Mouse (Mus musculus) neural tube, embryonic 14.5 days (tissue): ENCODE results near the gene Slc17a6. TPM values are rescaled to one million over a fixed set of nuclear protein-coding genes. Genes with fewer than 3 reads are reported as not detected.

Source experiments
- ATAC-seq: fragments of 200-750 bp; cut with Nextera tagmentation; 2 replicates; pipeline ENCODE4 v1.8.0; 2017; ENCODE audit warnings: low read depth, mild to moderate bottlenecking, moderate TSS enrichment, moderate library complexity
- H3K27ac ChIP-seq: fragments of 300-500 bp; sonication (generic); 2 replicates; pipeline ENCODE4 v1.5.1; 2014; ENCODE audit warnings: low read depth, mild to moderate bottlenecking, control low read depth, low read length, moderate library complexity, mixed read lengths
- H3K27me3 ChIP-seq: fragments of 300-500 bp; sonication (generic); 2 replicates; pipeline ENCODE4 v1.6.1; 2014; ENCODE audit warnings: low read length; ENCODE audit not compliant: control insufficient read depth, insufficient read depth
- H3K36me3 ChIP-seq: fragments of 300-500 bp; sonication (generic); 2 replicates; pipeline ENCODE4 v1.6.1; 2014; ENCODE audit warnings: low read length, mixed read lengths; ENCODE audit not compliant: control insufficient read depth, insufficient read depth
- H3K4me1 ChIP-seq: fragments of 300-500 bp; sonication (generic); 2 replicates; pipeline ENCODE4 v1.6.1; 2014; ENCODE audit warnings: low read length; ENCODE audit not compliant: control insufficient read depth, insufficient read depth
- H3K4me2 ChIP-seq: fragments of 300-500 bp; sonication (generic); 2 replicates; pipeline ENCODE4 v1.6.1; 2014; ENCODE audit warnings: mild to moderate bottlenecking, low read depth, low read length, control low read depth
- H3K4me3 ChIP-seq: fragments of 300-500 bp; sonication (generic); 2 replicates; pipeline ENCODE4 v1.5.1; 2014; ENCODE audit warnings: low read depth, low read length, control low read depth, mixed read lengths
- H3K9ac ChIP-seq: fragments of 300-500 bp; sonication (generic); replicated peaks from 2 replicates; pipeline ENCODE4 v1.6.1; 2014; ENCODE audit warnings: low read depth, mild to moderate bottlenecking, control low read depth, low read length, mixed read lengths
- H3K9me3 ChIP-seq: fragments of 300-500 bp; sonication (generic); 2 replicates; pipeline ENCODE4 v1.6.1; 2016; ENCODE audit warnings: low read length; ENCODE audit not compliant: control insufficient read depth
- WGBS: fragments of 180-500 bp; shearing (Covaris S2); extraction: QIAGEN DNeasy Blood & Tissue Kit; methylation state at CpG from one replicate; pipeline ENCODE4 v1.1.7; 2014; 5-methylcytosine and 5-hydroxymethylcytosine counted together
- polyA plus RNA-seq: library from polyadenylated mRNA; unstranded; fragments of >200 nt; fragmentation: Nextera tagmentation; extraction: Ambion mirVana; gene quantifications from 2 replicates; pipeline ENCODE4 v1.2.1, GENCODE M21; 2014

The Slc17a6 gene
- polyA plus RNA-seq, 1 experiment from 2014 or later = 139 TPM

DNA sequence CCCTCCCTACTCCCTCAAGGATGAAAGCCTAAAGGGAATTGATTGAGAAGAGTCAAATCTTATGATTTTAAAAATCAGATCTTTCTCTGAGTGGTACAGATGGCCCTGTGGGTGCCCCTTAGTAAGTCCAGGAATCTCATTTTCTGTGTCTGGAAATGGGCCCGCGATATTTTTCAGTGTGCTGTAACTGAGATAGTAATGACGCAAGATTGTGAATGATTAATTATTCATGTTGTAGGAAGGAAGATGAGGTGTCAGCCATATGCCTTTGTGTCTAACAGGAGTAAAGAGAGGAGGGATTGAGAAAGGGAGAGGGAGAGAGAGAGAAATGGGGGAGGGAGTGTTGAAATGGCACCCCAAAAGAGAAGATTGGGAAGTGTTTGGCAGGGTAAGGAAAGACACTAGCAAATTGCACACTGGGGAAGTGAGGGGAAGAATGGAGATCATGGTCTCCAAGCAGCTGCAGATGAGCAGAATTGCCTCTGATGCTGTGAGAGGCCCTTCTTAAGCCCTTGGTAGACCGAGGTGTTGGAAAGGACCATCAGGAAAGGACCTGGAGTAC, 2.6 kb downstream of the Slc17a6 start:
- ATAC-seq = peak; percentile 51
- H3K27ac ChIP-seq = peak overlapping the region; percentile 97
- peak overlapping the region; percentile 79 for H3K4me2 ChIP-seq
- no peaks in the 10 kb centered on the region for H3K9me3 ChIP-seq
- peak overlapping the region; percentile 89 for H3K9ac ChIP-seq
- no peaks in the 10 kb centered on the region for H3K36me3 ChIP-seq
- H3K4me1 ChIP-seq = no peaks in the 10 kb centered on the region
- WGBS = 2% methylated on average over 4 of the region's 4 CpGs
- H3K4me3 ChIP-seq = peak overlapping the region; percentile 48
- H3K27me3 ChIP-seq = peaks cover 8% of the 10 kb centered on the region

DNA sequence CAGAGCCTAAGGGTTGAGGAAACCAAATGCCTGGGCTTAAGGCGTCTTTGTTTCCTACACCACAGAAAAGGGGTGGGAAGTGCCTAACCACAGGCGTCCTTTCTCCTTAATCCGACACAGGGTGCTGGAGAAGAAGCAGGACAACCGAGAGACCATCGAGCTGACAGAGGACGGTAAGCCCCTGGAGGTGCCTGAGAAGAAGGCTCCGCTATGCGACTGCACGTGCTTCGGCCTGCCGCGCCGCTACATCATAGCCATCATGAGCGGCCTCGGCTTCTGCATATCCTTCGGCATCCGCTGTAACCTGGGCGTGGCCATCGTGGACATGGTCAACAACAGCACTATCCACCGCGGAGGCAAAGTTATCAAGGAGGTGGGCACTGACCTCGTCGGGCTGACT, 3.4 kb downstream of the Slc17a6 start:
- peak overlapping the region; percentile 97 for H3K27ac ChIP-seq
- peak overlapping the region; percentile 79 for H3K4me2 ChIP-seq
- peak overlapping the region; percentile 89 for H3K9ac ChIP-seq
- H3K9me3 ChIP-seq = no peaks in the 10 kb centered on the region
- peak overlapping the region; percentile 48 for H3K4me3 ChIP-seq
- peaks cover 8% of the 10 kb centered on the region for H3K27me3 ChIP-seq
- no peaks in the 10 kb centered on the region for H3K36me3 ChIP-seq
- under 1% methylated on average over 23 of the region's 23 CpGs for WGBS
- no peaks in the 10 kb centered on the region for H3K4me1 ChIP-seq
- 0 out of 2 replicates have a peak, but pooled peaks have one; percentile 1 for ATAC-seq

DNA sequence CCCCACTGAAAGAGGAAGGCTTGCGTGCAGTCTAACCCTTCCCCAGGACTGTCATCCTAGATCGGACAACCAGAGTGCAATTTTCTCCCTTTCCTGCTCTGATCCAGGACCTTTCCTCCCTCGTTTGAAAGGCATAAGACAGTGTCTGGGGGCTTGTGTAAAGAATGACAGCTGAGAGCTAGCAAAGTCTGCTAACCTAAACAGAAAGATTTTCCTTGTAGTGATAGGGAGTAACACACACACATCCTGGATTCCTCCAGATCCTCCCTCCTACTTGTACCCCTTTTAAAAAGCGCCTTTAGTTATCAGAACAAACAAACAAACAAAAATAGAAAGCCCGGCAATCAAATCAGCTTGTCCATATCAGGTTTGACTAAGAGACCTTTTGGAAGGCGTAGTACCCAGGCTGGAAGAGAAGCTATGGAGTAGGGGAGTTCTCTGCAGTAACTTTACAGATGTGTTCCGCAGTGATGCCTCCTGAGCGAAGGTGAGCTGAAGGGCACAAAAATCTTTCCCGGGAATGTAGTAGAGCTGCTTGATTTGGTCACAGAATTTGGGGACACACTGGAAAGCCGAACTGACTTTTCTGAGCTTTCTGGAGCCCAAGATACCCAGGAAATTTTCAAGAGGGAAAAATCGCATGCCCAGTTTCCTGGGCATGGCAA, 3.9 kb downstream of the Slc17a6 start:
- no peaks in the 10 kb centered on the region for H3K9me3 ChIP-seq
- peaks cover 8% of the 10 kb centered on the region for H3K27me3 ChIP-seq
- peak overlapping the region; percentile 97 for H3K27ac ChIP-seq
- ATAC-seq = no peak
- H3K36me3 ChIP-seq = no peaks in the 10 kb centered on the region
- peak overlapping the region; percentile 79 for H3K4me2 ChIP-seq
- peak overlapping the region; percentile 89 for H3K9ac ChIP-seq
- peak overlapping the region; percentile 48 for H3K4me3 ChIP-seq
- 2% methylated on average over 11 of the region's 11 CpGs for WGBS
- no peaks in the 10 kb centered on the region for H3K4me1 ChIP-seq

DNA sequence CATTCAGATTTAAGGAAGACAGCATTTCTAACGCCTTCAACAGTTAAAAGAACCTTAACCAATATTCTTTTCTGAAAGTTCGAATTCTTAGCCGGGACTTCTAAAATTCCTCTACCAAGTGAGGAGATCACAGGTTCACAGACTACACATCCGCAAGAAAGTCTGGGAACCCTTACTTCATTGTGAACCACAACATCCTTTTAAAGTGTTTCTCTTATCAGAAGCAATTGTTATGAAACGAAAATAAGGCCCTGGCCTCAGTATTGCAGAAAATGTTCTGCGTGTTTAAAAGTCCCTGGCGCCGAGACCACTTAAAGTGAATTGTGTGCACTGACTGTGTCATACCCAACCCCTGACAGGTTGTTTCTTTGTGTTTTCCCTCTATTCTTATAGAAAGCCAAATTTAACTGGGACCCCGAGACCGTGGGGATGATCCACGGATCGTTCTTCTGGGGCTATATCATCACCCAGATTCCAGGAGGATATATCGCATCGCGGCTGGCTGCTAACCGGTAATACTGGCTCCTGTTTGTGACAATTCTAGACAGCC, 4.7 kb downstream of the Slc17a6 start:
- no peaks in the 10 kb centered on the region for H3K4me1 ChIP-seq
- ATAC-seq = no peak
- H3K36me3 ChIP-seq = no peaks in the 10 kb centered on the region

DNA sequence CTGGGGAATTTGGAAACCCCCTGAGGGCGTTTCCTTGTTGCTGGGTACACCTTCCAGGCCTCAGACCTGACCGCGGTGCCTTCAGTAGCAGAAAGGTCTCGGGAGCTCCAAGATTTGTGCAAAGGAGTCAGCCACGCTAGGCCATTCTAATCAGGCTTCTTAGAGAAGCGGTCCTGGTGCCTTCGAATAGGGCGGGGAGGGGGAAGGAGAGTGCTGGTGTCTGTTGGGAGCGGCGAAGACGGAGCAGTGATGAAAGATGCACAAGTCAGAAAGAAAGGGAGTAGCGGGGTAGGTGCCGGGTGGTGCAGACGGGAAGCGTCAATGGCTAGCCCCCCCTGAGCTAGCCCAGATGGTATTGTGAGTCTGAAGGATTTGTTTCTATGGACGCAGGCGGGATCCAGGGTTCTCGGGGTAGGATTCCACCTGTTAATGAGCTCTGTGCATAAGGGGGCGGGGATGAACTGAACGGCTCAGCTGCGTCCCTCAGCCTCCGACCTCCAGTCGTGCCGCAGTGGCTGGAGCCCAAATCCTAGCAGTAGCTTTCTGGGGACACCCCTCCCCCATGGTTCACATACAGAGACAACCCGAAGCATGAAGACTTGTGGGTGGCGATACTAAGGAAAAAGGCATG, 5.3 kb downstream of the Slc17a6 start:
- no peaks in the 10 kb centered on the region for H3K36me3 ChIP-seq
- peak; percentile 59 for ATAC-seq
- peak overlapping the region; percentile 89 for H3K9ac ChIP-seq
- peaks cover 8% of the 10 kb centered on the region for H3K27me3 ChIP-seq
- H3K27ac ChIP-seq = peak overlapping the region; percentile 97
- no peaks in the 10 kb centered on the region for H3K4me1 ChIP-seq
- peak overlapping the region; percentile 48 for H3K4me3 ChIP-seq
- H3K9me3 ChIP-seq = no peaks in the 10 kb centered on the region
- peak overlapping the region; percentile 79 for H3K4me2 ChIP-seq
- under 1% methylated on average over 26 of the region's 26 CpGs for WGBS

More for the DNA sequence above, 4.7 kb downstream of the Slc17a6 start:
- Histone ChIP-seq H3K9me3 (no peaks in the 10 kb centered on the region), H3K9ac (peak overlapping the region; percentile 89), H3K4me3 (peak overlapping the region; percentile 48), H3K27me3 (peaks cover 8% of the 10 kb centered on the region), H3K4me2 (peak overlapping the region; percentile 79), H3K27ac (peak overlapping the region; percentile 97)
- WGBS = 1% methylated on average over 16 of the region's 16 CpGs

DNA sequence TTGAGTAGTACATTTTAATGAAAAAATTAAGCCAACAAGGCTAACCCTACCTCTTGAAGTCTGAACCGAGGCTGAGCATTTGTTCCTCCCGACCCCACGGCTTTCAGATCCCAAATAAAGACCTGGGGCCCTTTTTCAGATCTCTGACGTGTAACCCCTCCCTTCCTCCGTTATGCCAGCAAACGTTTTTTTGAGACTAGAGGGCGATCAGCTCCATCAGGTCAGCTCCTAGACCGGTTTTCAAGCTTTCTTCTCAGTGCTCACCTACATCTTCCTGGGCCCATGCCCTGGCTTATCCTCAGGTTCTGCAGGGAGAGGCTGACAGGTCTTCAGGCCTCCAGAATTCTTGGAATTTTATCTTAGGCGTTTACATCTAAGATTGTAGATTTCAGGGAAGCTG, 5.9 kb downstream of the Slc17a6 start:
- ATAC-seq = no peak
- H3K9me3 ChIP-seq = no peaks in the 10 kb centered on the region

DNA sequence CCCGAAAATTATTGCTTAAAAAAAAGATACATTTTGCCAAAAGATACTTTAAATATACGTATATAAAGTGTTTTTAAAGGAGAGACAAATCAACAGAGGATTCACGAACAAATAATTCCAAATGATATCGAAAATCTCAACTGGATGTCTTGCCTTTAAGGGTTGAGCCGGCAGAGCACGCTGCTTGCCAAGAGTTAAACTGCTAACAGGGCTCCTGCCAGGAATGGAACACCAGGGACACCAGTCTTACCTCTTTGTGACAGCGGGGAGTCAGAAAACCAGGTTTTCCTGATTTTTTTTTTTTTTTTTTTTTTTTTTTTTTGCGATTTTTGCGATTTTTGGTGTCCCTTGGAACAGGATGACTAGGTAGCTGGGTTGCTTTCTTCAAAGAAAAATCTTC, 6.5 kb downstream of the Slc17a6 start:
- Histone ChIP-seq H3K9me3 (no peaks in the 10 kb centered on the region), H3K4me1 (peaks cover 2% of the 10 kb centered on the region; the same call in 1 of the 2 replicates), H3K9ac (peak overlapping the region; percentile 50; the same call in 1 of the 2 replicates), H3K27me3 (peaks cover 8% of the 10 kb centered on the region), H3K4me2 (peak overlapping the region; percentile 79), H3K36me3 (no peaks in the 10 kb centered on the region), H3K4me3 (peak overlapping the region; percentile 48), H3K27ac (peak overlapping the region; percentile 69; the same call in 1 of the 2 replicates)
- 2% methylated on average over 9 of the region's 9 CpGs for WGBS
- ATAC-seq = no peak

More for the DNA sequence above, 5.9 kb downstream of the Slc17a6 start:
- WGBS = under 1% methylated on average over 9 of the region's 9 CpGs
- Histone ChIP-seq H3K27me3 (peaks cover 8% of the 10 kb centered on the region), H3K4me3 (peak overlapping the region; percentile 48), H3K9ac (peak overlapping the region; percentile 89), H3K27ac (peak overlapping the region; percentile 97), H3K4me1 (no peaks in the 10 kb centered on the region), H3K4me2 (peak overlapping the region; percentile 79), H3K36me3 (no peaks in the 10 kb centered on the region)

DNA sequence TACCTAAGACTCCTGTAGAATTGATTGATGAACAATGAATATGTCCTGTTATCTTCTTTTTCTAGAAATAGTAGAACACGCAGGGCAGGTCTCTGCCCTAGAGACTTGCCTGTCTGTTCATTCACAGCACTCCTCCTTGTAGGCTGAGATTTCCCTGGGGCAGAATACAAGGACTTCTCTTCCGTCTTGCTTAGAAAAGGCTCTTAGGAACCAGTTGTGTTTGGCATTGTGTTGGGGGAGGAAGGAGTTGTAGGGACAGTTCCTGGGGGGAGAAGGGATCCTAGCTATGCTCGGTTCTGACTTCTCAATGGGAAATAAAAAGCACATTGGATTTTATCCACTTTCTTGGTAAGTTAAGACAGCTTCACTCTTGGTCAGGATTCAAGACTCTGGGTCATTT, 7.4 kb downstream of the Slc17a6 start:
- Histone ChIP-seq H3K9ac (peak overlapping the region; percentile 53), H3K9me3 (no peaks in the 10 kb centered on the region), H3K4me1 (peaks cover 2% of the 10 kb centered on the region; the same call in 1 of the 2 replicates), H3K4me3 (peak overlapping the region; percentile 19), H3K36me3 (no peaks in the 10 kb centered on the region), H3K4me2 (peak overlapping the region; percentile 79), H3K27ac (peak overlapping the region; percentile 78), H3K27me3 (peaks cover 2% of the 10 kb centered on the region)
- no peak for ATAC-seq
- WGBS = 4% methylated on average over 3 of the region's 3 CpGs
